Mouse (Mus musculus) layer of hippocampus, adult 8-10 months (tissue): ENCODE data around the gene Adamts20. TPM values are rescaled to one million over a fixed set of nuclear protein-coding genes. Genes with fewer than 3 reads are reported as not detected.

Experiments
- DNase-seq, 2 experiments: peaks; one replicate each; pipeline ENCODE4 v3.0.0; 2022; ENCODE audit warnings: low spot score in 2 of 2
- total RNA-seq, 4 experiments: library from RNA; stranded (reverse); gene quantifications; 2 replicates each; pipeline ENCODE4 v1.2.4; 2022

Adamts20 gene
- total RNA-seq, 4 experiments from 2014 or later, result 11.8 to 14.2 (median 13.2) TPM

GRCm38 (mm10) chr15:94252962-94253712, 212.1 kb downstream of the Adamts20 start:
- peak in 1 of 2 experiments; percentile 48 for DNase-seq

GRCm38 (mm10) chr15:94249766-94250165, 215.5 kb downstream of the Adamts20 start:
- no peak for DNase-seq

- no peak for DNase-seq
Observed at GRCm38 (mm10) chr15:94248386-94248785, 216.8 kb downstream of the Adamts20 start.

GRCm38 (mm10) chr15:94246669-94247068, 218.5 kb downstream of the Adamts20 start:
- DNase-seq, result no peak

- DNase-seq, result no peak
Observed at GRCm38 (mm10) chr15:94244336-94244735, 220.9 kb downstream of the Adamts20 start.

- no peak for DNase-seq
Observed at GRCm38 (mm10) chr15:94242133-94242532, 223.1 kb downstream of the Adamts20 start.

- DNase-seq, result no peak
Observed at GRCm38 (mm10) chr15:94239637-94240036, 225.6 kb downstream of the Adamts20 start.

- no peak for DNase-seq
Observed at GRCm38 (mm10) chr15:94239127-94239526, 226.1 kb downstream of the Adamts20 start.

GRCm38 (mm10) chr15:94238058-94238876, 227.0 kb downstream of the Adamts20 start:
- DNase-seq, result no peak

- DNase-seq, result no peak
Observed at GRCm38 (mm10) chr15:94236726-94237125, 228.5 kb downstream of the Adamts20 start.

GRCm38 (mm10) chr15:94236121-94236520, 229.1 kb downstream of the Adamts20 start:
- no peak for DNase-seq

GRCm38 (mm10) chr15:94235190-94235589, 230.0 kb downstream of the Adamts20 start:
- no peak for DNase-seq

- DNase-seq, result no peak
Observed at GRCm38 (mm10) chr15:94231246-94231645, 234.0 kb downstream of the Adamts20 start.

GRCm38 (mm10) chr15:94227388-94227787, 237.8 kb downstream of the Adamts20 start:
- no peak for DNase-seq

GRCm38 (mm10) chr15:94223101-94223500, 242.1 kb downstream of the Adamts20 start:
- no peak for DNase-seq

- DNase-seq, result no peak
Observed at GRCm38 (mm10) chr15:94220686-94221085, 244.5 kb downstream of the Adamts20 start.

Other genes starting within 250 kb of the Adamts20 start
- 1 to 10 TPM; 2.6 to 3.6 (median 3.2) TPM for gene Pus7l, start 78.1 kb upstream of the Adamts20 start, total RNA-seq
- 1 to 10 TPM; 1.7 to 5.0 (median 3.3) TPM for gene Irak4, start 78.2 kb upstream of the Adamts20 start, total RNA-seq
- gene Twf1, start 124.5 kb upstream of the Adamts20 start, total RNA-seq, result 10 to 100 TPM; 45.4 to 55.3 (median 50.7) TPM
- 1 to 10 TPM; 7.0 to 9.8 (median 7.7) TPM for gene Tmem117, start 163.8 kb upstream of the Adamts20 start, total RNA-seq